Mouse (Mus musculus) midbrain, embryonic 11.5 days (tissue): ENCODE measurements around the gene R3hdm4. TPM values are rescaled to one million over a fixed set of nuclear protein-coding genes. Genes with fewer than 3 reads are reported as not detected.

Source experiments
- ATAC-seq: fragments of 200-750 bp; cut with Nextera tagmentation; 2 replicates; pipeline ENCODE4 v1.8.0; 2017; ENCODE audit warnings: moderate TSS enrichment, moderate library complexity; ENCODE audit not compliant: low FRiP score
- DNase-seq: peaks from one replicate; pipeline ENCODE4 v3.0.0; 2015; ENCODE audit warnings: low spot score; ENCODE audit errors: missing footprints
- H3K27ac ChIP-seq: fragments of 300-500 bp; sonication (generic); 2 replicates; pipeline ENCODE4 v1.5.1; 2014; ENCODE audit warnings: low read depth, low read length
- H3K27me3 ChIP-seq: fragments of 300-500 bp; sonication (generic); 2 replicates; pipeline ENCODE4 v1.6.1; 2014; ENCODE audit warnings: mild to moderate bottlenecking, low read length, moderate library complexity, mixed read lengths; ENCODE audit not compliant: control insufficient read depth, insufficient read depth
- H3K36me3 ChIP-seq: fragments of 300-500 bp; sonication (generic); 2 replicates; pipeline ENCODE4 v1.6.1; 2014; ENCODE audit warnings: mild to moderate bottlenecking, low read length, moderate library complexity, mixed read lengths; ENCODE audit not compliant: control insufficient read depth, insufficient read depth
- H3K4me1 ChIP-seq: fragments of 300-500 bp; sonication (generic); 2 replicates; pipeline ENCODE4 v1.6.1; 2014; ENCODE audit warnings: low read length; ENCODE audit not compliant: control insufficient read depth, insufficient read depth
- H3K4me2 ChIP-seq: fragments of 300-500 bp; sonication (generic); 2 replicates; pipeline ENCODE4 v1.6.1; 2014; ENCODE audit warnings: mild to moderate bottlenecking, moderate library complexity
- H3K4me3 ChIP-seq: fragments of 300-500 bp; sonication (generic); 2 replicates; pipeline ENCODE4 v1.5.1; 2014; ENCODE audit warnings: low read depth, low read length
- H3K9ac ChIP-seq: fragments of 300-500 bp; sonication (generic); 2 replicates; pipeline ENCODE4 v1.6.1; 2014; ENCODE audit warnings: low read length
- H3K9me3 ChIP-seq: fragments of 300-500 bp; sonication (generic); 2 replicates; pipeline ENCODE4 v1.6.1; 2016; ENCODE audit warnings: low read length; ENCODE audit not compliant: control insufficient read depth
- WGBS: fragments of 180-500 bp; shearing (Covaris S2); extraction: QIAGEN DNeasy Blood & Tissue Kit; methylation state at CpG from one replicate; pipeline ENCODE4 v1.1.7; 2014; 5-methylcytosine and 5-hydroxymethylcytosine counted together
- microRNA-seq: library from miRNA; unstranded; fragments of <30 nt; microRNA quantifications from one replicate; pipeline ENCODE4, GENCODE M21; 2017
- polyA plus RNA-seq: library from polyadenylated mRNA; unstranded; fragments of >200 nt; fragmentation: Nextera tagmentation; extraction: Ambion mirVana; gene quantifications from 2 replicates; pipeline ENCODE4 v1.2.1, GENCODE M21; 2014

Gene R3hdm4
- polyA plus RNA-seq, 1 experiment from 2014 or later = 135 TPM

GRCm38 (mm10) chr10:79862049-79862788 lies 58.8 kb downstream of the R3hdm4 start:
- Histone ChIP-seq H3K27me3 (no peaks in the 10 kb centered on the region), H3K4me2 (no peak overlapping the region), H3K27ac (no peak overlapping the region), H3K4me1 (peaks cover 12% of the 10 kb centered on the region), H3K9ac (no peak overlapping the region), H3K9me3 (no peaks in the 10 kb centered on the region), H3K36me3 (peaks cover 57% of the 10 kb centered on the region), H3K4me3 (no peak overlapping the region)
- ATAC-seq = no peak
- DNase-seq = no peak
- 89% methylated on average over 23 of the region's 23 CpGs for WGBS

DNA sequence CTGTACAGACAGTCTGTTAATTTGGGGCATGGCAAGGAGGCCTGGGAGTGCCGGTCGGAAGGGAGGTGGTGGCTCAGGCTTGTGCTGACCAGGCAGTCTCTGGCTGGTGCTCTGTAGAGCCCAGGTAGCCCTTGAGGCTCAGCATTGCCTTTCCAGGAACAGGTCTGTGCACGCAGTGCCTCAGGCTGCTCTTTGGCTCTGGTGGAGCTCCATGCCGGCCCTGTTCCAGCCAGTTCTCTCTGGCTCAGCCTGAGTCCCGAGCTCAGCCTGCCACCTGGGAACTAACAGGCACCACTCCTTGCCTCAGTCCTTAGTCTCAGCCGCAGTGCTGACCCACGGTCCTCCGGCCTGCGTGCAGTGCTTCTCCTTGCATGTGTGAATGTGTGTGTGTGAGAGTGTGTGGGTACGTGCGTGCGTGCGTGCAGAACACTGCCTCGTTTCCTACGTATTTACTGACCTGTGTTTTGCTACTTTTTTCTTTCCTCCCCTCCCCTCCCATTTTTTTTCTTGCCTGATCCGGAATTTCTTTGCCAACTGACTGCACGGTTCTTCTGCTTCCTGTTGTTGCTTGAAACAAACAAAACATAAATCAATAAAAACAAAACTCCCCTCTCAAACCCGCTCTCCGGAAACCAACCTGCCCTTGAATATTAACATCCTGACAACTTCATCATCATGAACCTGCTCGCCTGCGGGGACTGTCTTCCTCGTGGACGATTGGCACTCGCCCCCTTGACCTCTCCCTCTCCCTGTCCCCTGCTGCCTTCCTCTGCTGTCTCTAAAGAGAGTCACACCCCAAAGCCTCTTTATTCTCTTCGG lies 59.6 kb downstream of the R3hdm4 start:
- WGBS = 85% methylated on average over 25 of the region's 25 CpGs
- H3K36me3 ChIP-seq = peaks cover 55% of the 10 kb centered on the region
- DNase-seq = no peak
- no peaks in the 10 kb centered on the region for H3K9me3 ChIP-seq
- no peak overlapping the region for H3K9ac ChIP-seq
- H3K27ac ChIP-seq = no peak overlapping the region
- no peak for ATAC-seq
- no peak overlapping the region for H3K4me3 ChIP-seq
- no peak overlapping the region for H3K4me2 ChIP-seq
- peaks cover 20% of the 10 kb centered on the region for H3K4me1 ChIP-seq
- H3K27me3 ChIP-seq = no peaks in the 10 kb centered on the region

DNA sequence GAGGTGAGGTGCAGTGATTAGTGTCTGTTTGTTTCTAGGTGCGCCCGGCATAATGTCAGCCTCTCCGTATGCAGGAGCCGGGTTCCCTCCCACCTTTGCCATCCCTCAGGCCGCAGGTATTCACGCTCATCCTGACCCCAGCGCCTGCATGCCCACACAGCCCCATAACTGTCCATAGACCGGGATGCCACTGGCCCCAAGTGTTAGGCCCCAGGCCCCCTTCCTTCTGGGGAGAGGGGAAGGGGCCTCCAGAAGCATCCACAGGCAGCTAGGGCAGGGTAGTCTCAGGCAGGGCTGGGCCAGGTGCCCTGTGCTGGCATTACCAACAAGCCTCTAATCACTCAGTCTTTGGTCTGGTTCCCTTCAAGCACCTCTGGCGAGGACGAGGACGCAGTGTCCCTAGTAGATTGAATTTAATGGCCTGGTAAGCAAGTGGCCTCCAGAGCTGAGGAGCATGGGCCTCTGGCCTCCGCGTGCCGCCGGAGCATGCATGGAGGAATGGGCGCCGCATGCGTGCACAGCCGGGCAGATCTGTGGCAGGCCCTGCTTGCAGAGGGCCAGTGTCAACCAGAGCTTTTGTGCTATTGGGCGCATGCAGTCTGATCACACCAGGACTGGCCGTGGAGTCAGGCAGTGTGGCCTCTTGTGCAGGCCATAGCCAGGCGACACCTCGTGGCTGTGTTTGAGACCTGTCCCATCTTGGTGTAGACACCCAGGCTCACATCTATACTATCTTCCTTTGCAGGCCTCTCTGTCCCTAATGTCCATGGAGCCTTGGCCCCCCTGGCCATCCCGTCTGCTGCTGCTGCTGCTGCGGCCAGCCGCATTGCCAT lies 60.7 kb downstream of the R3hdm4 start:
- DNase-seq (no peak), ATAC-seq (no peak)
- Histone ChIP-seq H3K4me2 (no peak overlapping the region), H3K9me3 (no peaks in the 10 kb centered on the region), H3K27me3 (no peaks in the 10 kb centered on the region), H3K27ac (no peak overlapping the region), H3K36me3 (peaks cover 48% of the 10 kb centered on the region), H3K4me3 (no peak overlapping the region), H3K9ac (no peak overlapping the region), H3K4me1 (peaks cover 25% of the 10 kb centered on the region)
- WGBS = 93% methylated on average over 26 of the region's 26 CpGs

Small RNA genes lying within 50 kb of the gene (microRNA-seq; reads per million reads assigned to microRNA genes)
- gene Mir6910 = not detected

Other genes with a start within 250 kb of the R3hdm4 start
- gene Cdc34, start 239.0 kb downstream of the R3hdm4 start, polyA plus RNA-seq = 149 and 178 TPM in 2 replicates
- gene Gzmm, start 232.2 kb downstream of the R3hdm4 start, polyA plus RNA-seq = 0.27 and 0.58 TPM in 2 replicates
- 576 and 580 TPM in 2 replicates for gene Bsg, start 216.7 kb downstream of the R3hdm4 start, polyA plus RNA-seq
- 0.22 TPM in 2 replicates for gene Hcn2, start 204.6 kb downstream of the R3hdm4 start, polyA plus RNA-seq
- 28.5 and 31.2 TPM in 2 replicates for gene Polrmt, start 174.6 kb downstream of the R3hdm4 start, polyA plus RNA-seq
- 0.08 and 0.32 TPM in 2 replicates for gene Fgf22, start 166.1 kb downstream of the R3hdm4 start, polyA plus RNA-seq
- 69.9 and 81.9 TPM in 2 replicates for gene Rnf126, start 154.3 kb downstream of the R3hdm4 start, polyA plus RNA-seq
- gene Fstl3, start 143.9 kb downstream of the R3hdm4 start, polyA plus RNA-seq = 0.60 and 1.2 TPM in 2 replicates
- 0.10 and 0.40 TPM in 2 replicates for gene Prss57, start 130.2 kb downstream of the R3hdm4 start, polyA plus RNA-seq
- 109 and 129 TPM in 2 replicates for gene Palm, start 127.6 kb downstream of the R3hdm4 start, polyA plus RNA-seq
- 0.41 TPM in 1 of 2 replicates, not detected in the other for gene Misp, start 100.2 kb downstream of the R3hdm4 start, polyA plus RNA-seq
- gene Ptbp1, start 66.8 kb downstream of the R3hdm4 start, polyA plus RNA-seq = 147 and 176 TPM in 2 replicates
- 11.9 and 12.1 TPM in 2 replicates for gene Prtn3, start 46.7 kb downstream of the R3hdm4 start, polyA plus RNA-seq
- 112 and 117 TPM in 2 replicates for gene Plppr3, start 46.6 kb downstream of the R3hdm4 start, polyA plus RNA-seq
- 0.18 TPM in 1 of 2 replicates, not detected in the other for gene Elane, start 35.0 kb downstream of the R3hdm4 start, polyA plus RNA-seq
- gene Cfd, start 30.4 kb downstream of the R3hdm4 start, polyA plus RNA-seq = not detected in 2 replicates
- 39.7 and 45.7 TPM in 2 replicates for gene Med16, start 12.3 kb downstream of the R3hdm4 start, polyA plus RNA-seq
- gene Gm26602, start 10.4 kb downstream of the R3hdm4 start, polyA plus RNA-seq = 20.6 and 25.6 TPM in 2 replicates
- 0.34 and 0.61 TPM in 2 replicates for gene Kiss1r, start 4.2 kb downstream of the R3hdm4 start, polyA plus RNA-seq
- gene Arid3a, start 5.8 kb upstream of the R3hdm4 start, polyA plus RNA-seq = 4.2 and 6.2 TPM in 2 replicates
- 92.7 and 98.4 TPM in 2 replicates for gene Wdr18, start 38.9 kb upstream of the R3hdm4 start, polyA plus RNA-seq
- gene Grin3b, start 49.5 kb upstream of the R3hdm4 start, polyA plus RNA-seq = 0.22 and 0.38 TPM in 2 replicates
- gene Tmem259, start 63.1 kb upstream of the R3hdm4 start, polyA plus RNA-seq = 11.9 and 13.5 TPM in 2 replicates
- 158 and 160 TPM in 2 replicates for gene Cnn2, start 67.4 kb upstream of the R3hdm4 start, polyA plus RNA-seq
- 2.8 and 2.9 TPM in 2 replicates for gene Abca7, start 75.3 kb upstream of the R3hdm4 start, polyA plus RNA-seq
- gene Arhgap45, start 95.4 kb upstream of the R3hdm4 start, polyA plus RNA-seq = 3.6 and 3.8 TPM in 2 replicates
- gene Polr2e, start 118.6 kb upstream of the R3hdm4 start, polyA plus RNA-seq = 200 and 225 TPM in 2 replicates
- gene Gpx4, start 126.0 kb upstream of the R3hdm4 start, polyA plus RNA-seq = 581 and 594 TPM in 2 replicates
- 7.0 and 7.3 TPM in 2 replicates for gene Sbno2, start 184.4 kb upstream of the R3hdm4 start, polyA plus RNA-seq
- gene Stk11, start 194.6 kb upstream of the R3hdm4 start, polyA plus RNA-seq = 18.5 and 23.1 TPM in 2 replicates
- gene Atp5d, start 217.4 kb upstream of the R3hdm4 start, polyA plus RNA-seq = 329 and 355 TPM in 2 replicates
- 11.1 and 11.8 TPM in 2 replicates for gene Cbarp, start 219.6 kb upstream of the R3hdm4 start, polyA plus RNA-seq
- gene Midn, start 227.1 kb upstream of the R3hdm4 start, polyA plus RNA-seq = 66.0 and 71.3 TPM in 2 replicates
- gene Cirbp, start 244.8 kb upstream of the R3hdm4 start, polyA plus RNA-seq = 81.5 and 87.1 TPM in 2 replicates